Mouse (Mus musculus) lung, postnatal 0 days (tissue): Measurements from ENCODE around the gene Cd81.

Experiments used
- CTCF ChIP-seq: IDR thresholded peaks from 2 replicates; pipeline ENCODE4 v1.5.1; 2016; ENCODE audit warnings: antibody characterized with exemption, mild to moderate bottlenecking
- EP300 ChIP-seq: IDR thresholded peaks from 2 replicates; pipeline ENCODE4 v1.6.1; 2016; ENCODE audit warnings: antibody characterized with exemption, mild to moderate bottlenecking, control low read depth

DNA sequence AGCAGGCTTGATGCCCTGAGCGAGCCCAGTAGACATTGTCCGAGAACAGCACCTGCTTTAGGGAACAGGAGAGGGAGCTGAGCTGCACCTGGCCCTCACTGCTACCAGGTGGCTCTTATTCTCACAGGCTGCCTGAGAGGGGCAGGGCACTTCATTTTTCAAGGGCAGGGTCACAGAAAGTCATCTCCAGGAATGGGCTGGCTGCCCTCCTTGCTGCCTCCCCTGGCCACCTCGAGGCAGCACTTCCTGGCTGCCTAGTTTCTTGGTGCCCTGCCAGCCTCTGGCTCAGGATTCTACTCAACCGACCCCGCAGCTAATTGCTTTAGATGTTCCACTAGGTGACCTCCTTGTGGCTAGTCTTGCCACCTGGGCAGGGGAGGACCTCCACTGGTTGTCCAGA lies 55.7 kb downstream of the Cd81 start:
- TF ChIP-seq CTCF, result peak; percentile 51
- no peak for TF ChIP-seq EP300
